Mouse (Mus musculus): ENCODE measurements around the gene Rnf217. TPM values are rescaled to one million over a fixed set of nuclear protein-coding genes. Genes with fewer than 3 reads are reported as not detected.
A peak's percentile ranks its signal among the peaks of the same experiment; 100 is the strongest.

Gene Rnf217
- total RNA-seq, 2 experiments from 2014 or later = 2.5 to 3.7 TPM

- ATAC-seq (replicated peaks; ENCODE audit: poor library complexity) = peak; percentile 57; the same call in 1 of the 2 replicates
These were observed 53.5 kb downstream of the Rnf217 start for GRCm38 (mm10) chr10:31555433-31555960.

DNA sequence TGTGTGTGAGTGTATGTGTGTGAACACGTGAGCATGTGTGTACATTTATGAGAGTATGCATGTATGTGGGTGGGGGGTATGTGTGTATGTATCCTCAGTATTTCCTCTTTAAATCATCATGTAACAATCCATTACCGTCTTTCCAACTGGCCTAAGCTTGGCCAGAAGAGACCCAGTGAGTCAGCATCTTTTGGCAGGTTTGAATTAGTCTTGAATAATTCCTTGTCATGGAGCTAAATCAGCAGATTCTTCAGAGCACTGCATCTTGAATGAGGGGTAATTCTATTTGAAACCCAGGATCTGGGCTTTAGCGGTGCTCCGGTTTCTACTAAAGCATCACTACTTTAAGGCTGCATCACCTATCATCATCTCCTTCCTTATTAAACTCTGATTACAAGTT is 55.7 kb downstream of the Rnf217 start:
- no peak for ATAC-seq (replicated peaks; ENCODE audit: poor library complexity)

DNA sequence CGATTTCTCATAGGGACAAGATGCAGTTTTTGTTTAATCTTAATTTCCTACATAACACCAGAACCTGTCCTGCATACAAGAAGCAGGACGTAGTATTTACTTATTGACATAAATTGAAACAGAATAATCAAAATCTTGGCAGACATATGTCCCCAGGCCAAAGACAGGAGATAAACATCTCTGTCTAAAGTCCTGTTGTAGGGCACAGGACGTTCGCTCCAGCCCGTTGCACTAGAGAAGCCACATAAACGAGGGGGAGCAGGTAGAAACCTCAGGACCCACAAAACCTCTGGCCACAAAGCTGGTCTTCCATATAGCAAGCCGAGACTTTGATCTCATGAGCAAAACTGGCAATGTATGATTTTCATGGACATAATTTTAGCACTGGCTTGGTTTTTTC is 57.1 kb downstream of the Rnf217 start:
- ATAC-seq (replicated peaks; ENCODE audit: poor library complexity) = 0 out of 2 replicates have a peak, but pooled peaks have one; percentile 29

DNA sequence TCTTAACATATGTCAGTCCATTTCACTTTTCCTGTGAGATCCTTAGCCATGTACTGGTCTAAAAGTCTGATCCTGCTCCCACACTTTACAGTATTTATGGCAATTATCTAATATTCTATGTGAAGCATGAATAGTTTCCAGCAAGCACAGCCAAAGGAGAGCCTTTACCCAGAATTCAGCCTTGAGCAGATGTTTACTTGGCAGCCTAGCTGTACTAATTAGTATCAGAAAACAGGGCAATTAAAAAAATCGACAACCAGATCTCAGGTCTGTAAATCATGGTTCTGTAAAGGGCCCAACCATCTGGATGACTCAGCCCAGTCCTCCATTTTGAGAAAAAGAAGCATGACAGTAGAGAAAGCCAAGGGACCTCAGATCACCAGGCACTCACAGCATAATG is 57.6 kb downstream of the Rnf217 start:
- ATAC-seq (replicated peaks; ENCODE audit: poor library complexity) = no peak

DNA sequence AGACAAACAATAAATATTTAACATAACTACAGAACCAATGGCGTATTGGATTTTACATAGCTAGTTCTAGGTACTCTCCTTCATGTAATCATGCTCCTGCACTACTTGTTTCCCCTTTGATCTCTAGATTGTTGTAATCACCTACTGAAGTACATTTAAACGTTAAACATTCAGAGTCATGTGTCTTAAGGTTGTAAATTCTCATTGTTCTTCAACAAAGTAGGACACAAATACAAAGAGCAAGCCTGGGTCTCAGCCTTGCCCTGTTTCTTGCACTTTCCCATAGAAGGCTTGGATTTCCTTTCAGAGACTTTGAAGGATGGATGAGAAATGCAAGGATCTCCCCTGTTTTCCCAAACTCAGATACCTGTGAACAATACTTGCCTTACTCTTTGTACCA is 61.8 kb downstream of the Rnf217 start:
- no peak for ATAC-seq (replicated peaks; ENCODE audit: poor library complexity)

- peak; percentile 80 for ATAC-seq (replicated peaks; ENCODE audit: poor library complexity)
These were observed 64.6 kb downstream of the Rnf217 start for GRCm38 (mm10) chr10:31544149-31544942.

DNA sequence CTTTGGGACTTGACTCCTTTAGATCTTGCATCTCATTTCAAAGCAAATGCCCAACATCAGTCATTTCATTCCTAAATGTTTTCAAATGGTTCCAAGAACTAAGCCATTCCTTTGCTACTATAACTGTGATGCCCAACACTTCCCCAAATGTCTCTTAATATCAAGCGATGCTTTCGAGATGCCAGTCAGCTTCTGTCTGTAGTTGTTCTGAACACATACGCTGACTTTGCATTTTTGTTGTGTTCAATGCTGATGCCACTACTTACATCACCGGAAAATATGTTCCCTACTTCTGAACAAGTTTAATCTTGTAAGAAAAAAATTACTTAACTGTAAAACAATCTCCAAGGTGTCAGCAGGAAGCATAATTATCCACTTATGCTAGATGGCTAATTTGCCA is 68.5 kb downstream of the Rnf217 start:
- no peak for ATAC-seq (replicated peaks; ENCODE audit: poor library complexity)

GRCm38 (mm10) chr10:31539351-31539750 is 69.6 kb downstream of the Rnf217 start:
- ATAC-seq (replicated peaks; ENCODE audit: poor library complexity) = peak; percentile 67

DNA sequence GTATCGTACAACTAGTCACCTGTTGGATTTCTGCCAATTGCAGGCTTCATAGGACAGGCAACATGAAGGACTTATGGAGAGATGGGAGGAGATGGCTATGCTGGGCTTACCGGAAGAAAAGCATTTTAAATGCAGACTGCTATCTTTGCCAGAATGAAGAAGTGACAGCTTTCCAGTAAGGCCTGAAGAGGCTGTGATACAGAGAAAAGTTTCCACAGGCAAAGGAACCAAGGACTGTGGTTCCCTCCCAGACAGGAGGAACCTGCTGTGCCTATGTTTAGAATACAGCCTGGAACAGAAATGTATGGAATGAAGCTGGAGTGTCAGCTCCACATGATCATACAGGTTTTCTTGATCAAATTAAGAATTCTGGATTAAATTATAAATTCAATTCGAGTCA is 70.3 kb downstream of the Rnf217 start:
- peak; percentile 54 for ATAC-seq (replicated peaks; ENCODE audit: poor library complexity)

DNA sequence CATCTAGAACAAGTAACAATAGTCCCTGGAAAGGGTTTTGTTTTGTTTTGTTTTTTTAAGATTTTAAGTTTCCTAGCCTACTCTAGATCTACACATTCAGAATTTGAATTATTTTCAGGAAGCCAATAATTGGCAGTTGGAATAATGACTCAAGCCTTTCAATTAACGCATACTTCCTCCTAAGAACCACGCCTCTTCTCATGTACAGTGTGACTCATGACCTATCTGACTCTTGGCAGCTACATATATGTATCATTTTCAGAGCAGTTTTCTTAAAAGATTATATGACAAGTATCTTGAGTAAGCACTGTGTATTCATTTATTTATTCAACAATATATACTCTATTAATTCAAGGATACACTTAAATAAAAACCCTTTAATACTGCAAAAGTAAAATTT is 70.7 kb downstream of the Rnf217 start:
- ATAC-seq (replicated peaks; ENCODE audit: poor library complexity) = peak; percentile 70

- ATAC-seq (replicated peaks; ENCODE audit: poor library complexity) = no peak
These were observed 71.8 kb downstream of the Rnf217 start for GRCm38 (mm10) chr10:31537213-31537612.

GRCm38 (mm10) chr10:31535046-31535445 is 73.9 kb downstream of the Rnf217 start:
- no peak for ATAC-seq (replicated peaks; ENCODE audit: poor library complexity)

DNA sequence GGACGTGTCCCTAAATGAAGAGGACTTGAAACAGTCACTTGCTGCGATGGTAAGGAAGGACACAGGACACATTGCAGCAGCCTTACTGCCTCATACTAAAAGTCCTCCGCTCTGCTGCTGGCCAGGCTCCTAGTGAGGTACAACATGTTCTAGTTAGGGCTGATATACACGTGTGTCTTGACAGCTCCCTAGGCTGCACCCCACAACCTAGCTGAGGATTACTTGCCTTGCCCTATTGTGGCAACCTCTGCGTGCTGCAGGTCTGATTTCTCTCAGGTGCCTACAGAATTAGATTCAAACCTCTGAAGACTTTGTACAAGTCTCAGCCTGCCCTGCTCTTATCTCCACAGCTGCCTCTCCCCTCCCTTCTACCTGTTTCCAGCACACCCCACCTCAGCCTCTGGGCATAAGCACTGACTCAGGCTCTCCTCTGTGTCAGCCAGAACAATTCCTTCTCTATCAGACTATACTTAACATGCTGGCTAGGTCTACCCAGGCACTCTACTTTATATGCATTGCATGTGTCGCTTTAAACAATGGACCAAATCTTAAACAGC is 75.6 kb downstream of the Rnf217 start:
- no peak for ATAC-seq (replicated peaks; ENCODE audit: poor library complexity)

DNA sequence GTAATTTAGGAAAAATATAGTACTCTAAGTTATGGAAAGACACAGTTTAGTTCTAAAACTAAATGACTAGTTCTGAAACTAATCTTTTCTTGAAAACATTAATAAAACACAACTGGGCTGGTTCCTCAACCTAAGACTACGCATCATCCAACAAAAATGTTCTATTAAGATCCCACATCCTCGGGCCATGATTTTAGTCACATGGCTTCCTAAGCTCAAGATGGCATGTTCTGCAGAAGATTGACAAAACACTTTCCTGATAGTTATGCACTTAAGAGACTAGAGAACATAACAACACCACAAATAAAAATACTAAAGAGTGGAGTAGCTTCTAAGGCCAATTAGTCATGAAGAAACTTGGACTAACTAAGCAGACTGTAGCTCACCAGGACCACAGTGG is 76.2 kb downstream of the Rnf217 start:
- ATAC-seq (replicated peaks; ENCODE audit: poor library complexity) = no peak

GRCm38 (mm10) chr10:31528297-31528984 is 80.5 kb downstream of the Rnf217 start:
- no peak for ATAC-seq (replicated peaks; ENCODE audit: poor library complexity)

GRCm38 (mm10) chr10:31525705-31526104 is 83.3 kb downstream of the Rnf217 start:
- ATAC-seq (replicated peaks; ENCODE audit: poor library complexity) = no peak

GRCm38 (mm10) chr10:31519420-31519819 is 89.6 kb downstream of the Rnf217 start:
- ATAC-seq (replicated peaks; ENCODE audit: poor library complexity) = peak; percentile 100

- ATAC-seq (replicated peaks; ENCODE audit: poor library complexity) = no peak
These were observed 90.8 kb downstream of the Rnf217 start for GRCm38 (mm10) chr10:31518210-31518609.

DNA sequence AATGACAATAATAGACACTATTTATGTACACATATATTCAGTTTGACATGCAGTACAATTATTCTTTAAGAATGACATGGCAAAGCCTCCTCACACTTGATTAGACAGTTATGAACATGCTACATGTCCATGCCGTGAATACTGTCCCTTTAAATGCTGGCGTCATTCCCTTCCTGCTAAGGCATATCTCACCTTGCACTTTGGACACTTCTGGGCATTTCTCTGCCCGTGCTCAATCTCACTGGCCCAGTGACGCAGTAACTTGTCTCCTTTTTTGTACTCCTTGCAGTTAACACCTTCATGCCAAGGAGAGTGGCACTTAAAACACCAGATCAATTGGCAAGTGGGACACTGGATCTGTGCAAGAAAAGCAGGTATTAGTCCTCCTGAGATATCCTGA is 91.8 kb downstream of the Rnf217 start:
- no peak for ATAC-seq (replicated peaks; ENCODE audit: poor library complexity)

DNA sequence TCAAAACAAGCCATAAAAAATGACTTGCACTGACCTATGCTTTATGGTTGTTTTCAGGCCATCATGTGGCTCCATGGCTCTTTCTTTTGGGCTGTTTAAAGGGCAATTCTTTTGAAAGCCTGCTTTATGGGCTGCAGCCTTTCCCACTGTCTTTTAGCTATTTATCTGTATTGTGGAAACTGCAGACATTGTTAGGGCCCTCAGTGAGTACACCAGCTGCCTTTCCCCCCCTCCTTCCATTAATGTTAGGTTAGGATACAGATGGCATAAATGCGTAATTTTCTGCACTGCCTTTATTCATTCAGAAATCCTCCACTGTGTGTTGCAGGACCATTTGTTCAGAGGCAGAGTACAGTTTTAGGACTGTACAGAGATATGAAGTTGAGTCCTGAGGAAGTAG is 93.1 kb downstream of the Rnf217 start:
- ATAC-seq (replicated peaks; ENCODE audit: poor library complexity) = no peak

- no peak for ATAC-seq (replicated peaks; ENCODE audit: poor library complexity)
These were observed 104.8 kb downstream of the Rnf217 start for GRCm38 (mm10) chr10:31504134-31504551.

Measured in megakaryocyte progenitor cell, adult 5-6 weeks (primary cell).